Mouse (Mus musculus) cerebellum, adult 2 months (tissue): ENCODE measurements around the gene Syne2.
A peak's percentile ranks its signal among the peaks of the same experiment; 100 is the strongest.

Experiments
- CTCF ChIP-seq: fragments of 200-500 bp; IDR thresholded peaks from 2 replicates; pipeline ENCODE4 v1.5.1; 2011; ENCODE audit warnings: low read depth, mild to moderate bottlenecking, control low read depth, low read length, moderate library complexity, borderline replicate concordance; ENCODE audit not compliant: insufficient read depth
- POLR2A ChIP-seq: fragments of 200-500 bp; IDR thresholded peaks from 2 replicates; pipeline ENCODE4 v1.6.1; 2011; ENCODE audit warnings: low read length, control low read depth, borderline replicate concordance; ENCODE audit not compliant: insufficient read depth

GRCm38 (mm10) chr12:76016123-76017101, 198.5 kb downstream of the Syne2 start:
- TF ChIP-seq CTCF, result peak; percentile 96
- no peak for TF ChIP-seq POLR2A
